Mouse (Mus musculus): ENCODE data around the gene Ssx2ip.

The Ssx2ip gene

GRCm38 (mm10) chr3:146434686-146435085 is 30.2 kb downstream of the Ssx2ip start:
- DNase-seq (ENCODE audit: extremely low read depth, low read depth, low spot score): no peak

GRCm38 (mm10) chr3:146435533-146435932 is 31.1 kb downstream of the Ssx2ip start:
- DNase-seq (ENCODE audit: extremely low read depth, low read depth, low spot score): no peak

GRCm38 (mm10) chr3:146436114-146436513 is 31.7 kb downstream of the Ssx2ip start:
- no peak for DNase-seq (ENCODE audit: extremely low read depth, low read depth, low spot score)

GRCm38 (mm10) chr3:146440011-146440410 is 35.6 kb downstream of the Ssx2ip start:
- DNase-seq (ENCODE audit: extremely low read depth, low read depth, low spot score): no peak

DNA sequence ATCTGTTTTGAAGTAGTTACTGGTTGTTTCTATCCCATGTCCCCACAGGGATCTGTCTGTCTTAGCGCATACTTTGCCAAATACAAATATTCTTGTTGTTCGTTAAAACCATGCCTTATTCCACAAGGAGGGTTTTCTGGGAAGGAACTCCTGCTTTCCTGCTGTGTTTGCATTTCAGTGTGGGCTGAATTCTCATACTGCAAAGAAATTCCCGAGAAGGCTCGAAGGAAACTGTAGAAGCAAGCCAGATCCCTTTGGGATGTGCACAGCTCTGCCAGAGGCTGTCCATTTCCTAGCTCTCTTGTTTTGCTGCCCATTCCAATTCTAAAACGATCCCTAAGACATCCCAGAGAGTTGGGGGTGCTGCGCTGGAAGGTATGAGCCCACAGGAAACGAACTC is 36.0 kb downstream of the Ssx2ip start:
- DNase-seq (ENCODE audit: extremely low read depth, low read depth, low spot score): no peak

DNA sequence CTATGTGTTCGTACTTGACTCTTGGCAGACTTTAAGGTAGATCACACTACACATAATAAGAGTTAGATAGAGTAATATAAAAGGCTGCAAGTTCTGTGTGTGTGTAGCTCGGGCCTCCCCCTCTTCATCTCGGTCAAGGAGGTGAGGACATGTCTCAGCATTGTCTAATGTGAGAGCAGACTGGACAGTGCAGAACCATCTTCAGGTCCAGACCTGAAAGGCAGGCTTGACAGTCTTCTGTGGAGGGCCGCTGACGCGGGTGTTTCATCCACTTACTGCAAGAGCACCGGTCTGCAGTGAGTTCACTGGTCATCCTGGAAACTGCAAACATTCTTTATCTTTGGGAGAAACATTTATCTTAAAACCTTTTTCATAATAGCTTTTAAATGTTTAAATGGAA is 38.0 kb downstream of the Ssx2ip start:
- DNase-seq (ENCODE audit: extremely low read depth, low read depth, low spot score): no peak

DNA sequence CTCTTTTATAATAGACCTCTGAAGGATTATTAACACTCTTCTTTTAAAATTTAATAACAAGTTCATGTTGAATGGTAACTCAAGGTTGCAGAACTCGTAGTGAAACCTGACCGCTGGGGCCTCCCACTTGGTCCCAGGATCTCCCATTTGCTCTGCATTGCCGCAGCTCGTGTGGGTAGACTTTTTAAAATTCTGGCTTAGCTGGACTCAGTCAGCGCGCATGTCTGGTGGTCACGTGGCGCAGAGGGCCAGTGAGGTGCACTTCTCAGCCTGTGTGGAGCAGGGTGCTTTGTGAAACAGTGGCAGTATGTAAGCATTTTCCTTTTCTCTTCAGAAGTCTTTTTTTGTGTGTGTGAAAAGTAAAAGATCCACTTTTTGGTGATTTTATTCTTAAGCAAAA is 38.5 kb downstream of the Ssx2ip start:
- DNase-seq (ENCODE audit: extremely low read depth, low read depth, low spot score): no peak

GRCm38 (mm10) chr3:146443380-146443779 is 38.9 kb downstream of the Ssx2ip start:
- no peak for DNase-seq (ENCODE audit: extremely low read depth, low read depth, low spot score)

DNA sequence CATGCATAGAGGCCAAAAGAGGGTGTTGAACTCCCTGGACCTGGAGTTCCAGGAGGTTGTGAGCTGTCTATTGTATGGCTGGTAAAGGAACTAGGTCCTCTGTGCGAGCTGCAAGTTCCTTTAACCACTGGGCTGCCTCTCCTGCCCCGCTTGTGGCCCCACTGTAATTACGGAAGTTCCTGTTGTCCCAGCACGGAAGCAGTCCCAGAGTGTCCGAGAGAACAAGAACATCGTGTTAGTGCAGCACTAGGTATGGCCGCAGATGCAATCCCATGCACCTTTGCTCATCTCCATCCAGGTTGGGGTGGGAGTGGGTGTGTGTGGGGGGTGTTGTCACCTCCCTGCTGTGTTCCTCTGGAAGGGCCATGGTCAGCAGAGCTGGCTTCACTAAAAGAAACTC is 40.4 kb downstream of the Ssx2ip start:
- DNase-seq (ENCODE audit: extremely low read depth, low read depth, low spot score): no peak

DNA sequence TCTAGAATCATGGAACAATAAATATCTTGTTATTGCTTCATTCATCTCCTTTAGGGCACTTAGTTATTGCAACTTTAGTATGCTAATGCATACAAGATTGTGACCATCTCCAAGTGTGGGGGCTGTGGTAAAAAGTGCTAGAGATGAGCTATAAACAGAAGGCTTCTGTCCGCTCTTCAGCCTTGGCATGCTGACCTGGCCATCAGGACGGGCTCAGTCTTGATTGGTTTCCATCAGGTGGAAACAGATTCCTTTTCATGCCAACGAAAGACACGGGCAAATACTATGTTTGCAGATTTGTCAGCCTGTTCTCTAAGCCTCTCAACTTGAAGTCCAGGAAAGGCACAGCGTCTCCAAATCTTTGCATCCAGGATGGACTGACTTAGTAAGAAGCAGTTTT is 42.7 kb downstream of the Ssx2ip start:
- DNase-seq (ENCODE audit: extremely low read depth, low read depth, low spot score): no peak

DNA sequence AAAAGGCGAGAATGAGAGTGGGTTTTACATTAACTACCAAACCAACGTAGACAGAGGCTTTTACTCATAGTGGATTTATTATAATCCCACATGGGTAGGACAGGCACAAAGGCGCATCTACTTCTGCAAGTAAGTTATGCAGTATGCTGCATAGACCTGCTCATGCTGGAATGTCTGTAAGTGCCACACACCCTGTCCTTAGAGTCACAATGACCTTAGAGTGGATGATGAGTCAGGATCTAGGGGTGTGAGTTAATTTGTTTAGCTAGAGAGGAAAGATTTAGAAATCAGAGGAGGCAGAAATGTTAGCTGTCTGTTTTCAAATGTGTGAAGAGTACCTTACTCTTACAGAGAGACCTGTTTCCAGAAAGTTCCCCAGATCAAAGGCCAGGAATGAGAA is 43.2 kb downstream of the Ssx2ip start:
- no peak for DNase-seq (ENCODE audit: extremely low read depth, low read depth, low spot score)

DNA sequence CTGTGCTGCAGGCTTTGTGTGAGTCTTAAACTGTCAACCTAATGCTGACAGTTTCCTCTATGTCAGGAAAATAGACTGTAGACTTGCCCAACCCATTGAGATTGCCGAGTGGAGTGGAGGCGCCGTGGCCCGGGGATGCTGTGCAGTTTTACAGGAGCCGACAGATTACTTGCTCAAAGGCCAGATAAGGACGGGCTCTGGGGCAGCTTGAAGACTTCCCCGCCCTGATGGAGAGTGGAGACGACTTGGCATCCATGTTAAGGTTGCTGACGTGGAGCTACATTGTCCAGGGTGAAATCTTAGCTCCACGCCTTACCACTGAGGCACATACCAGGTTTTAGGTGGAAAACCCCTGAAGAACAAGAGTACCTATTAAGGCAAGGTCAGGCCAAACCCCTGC is 43.9 kb downstream of the Ssx2ip start:
- no peak for DNase-seq (ENCODE audit: extremely low read depth, low read depth, low spot score)

DNA sequence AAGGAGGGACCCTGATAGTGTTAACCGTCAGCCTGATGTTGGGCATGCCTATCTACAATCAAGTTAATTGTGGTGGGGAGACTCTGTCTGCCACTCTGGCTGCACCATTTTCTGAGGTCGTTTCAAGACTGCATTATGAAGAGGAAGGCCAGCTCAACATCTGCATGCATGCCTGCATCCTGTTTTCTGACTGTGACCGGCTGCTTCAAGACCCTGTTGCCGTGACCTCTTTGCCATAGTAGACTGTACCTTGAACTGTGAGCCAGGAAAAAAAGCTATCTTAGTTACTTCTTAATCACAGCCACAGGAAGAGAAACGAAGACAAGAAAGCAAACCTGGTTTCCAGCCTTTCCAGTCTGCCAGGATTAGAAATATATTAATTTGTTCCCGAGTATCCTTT is 44.5 kb downstream of the Ssx2ip start:
- DNase-seq (ENCODE audit: extremely low read depth, low read depth, low spot score): no peak

DNA sequence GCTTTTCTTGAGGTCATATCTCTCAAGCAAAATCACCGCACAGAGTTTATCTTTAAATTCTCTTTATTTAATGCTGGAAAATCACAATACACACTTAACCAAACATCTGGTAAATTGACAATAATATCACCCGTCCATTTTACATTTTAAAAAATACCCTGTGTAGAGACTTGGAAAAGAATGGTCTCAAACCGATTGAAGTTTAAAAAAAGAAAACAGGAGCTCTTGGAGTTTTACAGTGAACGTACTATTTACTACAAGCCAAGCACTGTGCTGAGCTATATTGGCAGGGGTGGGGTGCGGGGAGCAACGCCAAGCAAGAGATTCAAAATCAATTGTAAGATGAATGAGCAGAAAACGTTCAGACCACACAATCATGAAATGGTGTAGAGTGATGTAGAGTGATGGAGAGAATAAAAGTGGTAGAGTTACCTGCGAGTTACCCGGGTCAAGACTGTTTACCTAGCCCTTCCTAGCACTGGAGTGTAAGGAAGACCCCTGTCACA is 45.4 kb downstream of the Ssx2ip start, which contains the start of gene Ctbs:
Gene Ctbs, plus strand, starts transcription at position 51 of the 506 bp plus-strand sequence.
- no peak for DNase-seq (ENCODE audit: extremely low read depth, low read depth, low spot score)

DNA sequence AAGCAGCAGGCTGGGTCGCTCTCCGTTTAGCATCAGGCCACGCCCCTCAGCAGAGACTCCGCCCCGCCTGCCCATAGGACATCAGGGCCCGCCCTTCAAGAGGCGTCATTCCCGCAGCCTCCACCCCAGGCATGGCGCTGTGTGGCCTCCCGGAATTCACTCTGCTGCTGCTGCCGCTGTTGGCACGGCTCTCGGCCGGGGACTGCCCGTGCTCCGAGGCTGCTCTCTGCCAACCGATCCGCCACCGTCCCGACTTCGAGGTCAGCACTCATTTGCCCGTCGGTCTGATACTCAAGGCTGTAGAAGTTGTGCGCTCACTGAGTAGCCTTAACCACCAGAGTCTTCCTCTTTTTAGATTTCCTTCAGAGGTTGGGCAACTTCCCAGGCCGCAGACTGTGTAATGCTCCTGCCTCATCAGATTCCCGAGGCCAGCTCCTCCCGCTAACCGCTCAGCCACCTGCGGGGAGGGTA is 46.0 kb downstream of the Ssx2ip start:
- DNase-seq (ENCODE audit: extremely low read depth, low read depth, low spot score): no peak

GRCm38 (mm10) chr3:146451375-146451774 is 46.9 kb downstream of the Ssx2ip start:
- no peak for DNase-seq (ENCODE audit: extremely low read depth, low read depth, low spot score)

- no peak for DNase-seq (ENCODE audit: extremely low read depth, low read depth, low spot score)
Measured at GRCm38 (mm10) chr3:146462939-146463338, 58.5 kb downstream of the Ssx2ip start.

DNA sequence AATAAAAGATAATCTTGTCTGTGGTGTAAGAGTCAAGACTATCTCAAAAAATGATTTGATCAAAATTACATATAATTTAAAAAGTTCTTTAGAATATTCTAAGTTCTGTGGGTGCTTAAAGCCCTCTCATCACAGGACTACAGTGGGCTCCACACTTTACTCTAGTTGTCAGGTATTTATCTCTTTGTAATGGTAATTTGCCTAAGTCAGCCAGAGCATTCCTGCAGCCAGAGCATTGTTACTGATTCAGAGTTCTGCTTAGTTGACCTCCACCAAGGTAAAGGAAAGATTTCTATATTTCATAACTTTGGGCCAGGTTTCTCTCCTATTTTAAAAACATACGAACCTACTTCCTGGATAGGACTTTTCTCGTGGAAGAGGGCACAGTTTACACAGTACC is 64.8 kb downstream of the Ssx2ip start:
- no peak for DNase-seq (ENCODE audit: extremely low read depth, low read depth, low spot score)

- DNase-seq (ENCODE audit: extremely low read depth, low read depth, low spot score): no peak
Measured at GRCm38 (mm10) chr3:146472657-146473056, 68.2 kb downstream of the Ssx2ip start.

DNA sequence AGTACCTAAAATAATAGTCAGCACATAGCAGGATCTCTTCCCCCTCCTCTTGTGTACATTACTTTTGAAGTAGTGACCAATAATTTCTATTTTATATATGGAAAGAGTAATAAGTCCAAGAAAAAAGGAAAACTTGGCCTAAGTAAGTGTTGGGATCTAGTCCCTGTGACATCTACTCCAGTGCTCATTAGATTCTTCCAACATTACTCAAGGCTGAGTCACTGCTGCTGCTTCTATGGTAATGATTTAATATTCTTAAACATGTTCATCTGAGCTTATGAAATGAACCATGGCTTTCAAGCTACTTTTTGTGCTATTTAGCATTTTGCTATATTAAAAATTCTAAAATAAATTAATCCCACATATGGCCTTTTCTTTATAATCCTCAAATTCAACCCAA is 69.3 kb downstream of the Ssx2ip start:
- DNase-seq (ENCODE audit: extremely low read depth, low read depth, low spot score): no peak

GRCm38 (mm10) chr3:146474428-146474827 is 70.0 kb downstream of the Ssx2ip start:
- DNase-seq (ENCODE audit: extremely low read depth, low read depth, low spot score): no peak

DNA sequence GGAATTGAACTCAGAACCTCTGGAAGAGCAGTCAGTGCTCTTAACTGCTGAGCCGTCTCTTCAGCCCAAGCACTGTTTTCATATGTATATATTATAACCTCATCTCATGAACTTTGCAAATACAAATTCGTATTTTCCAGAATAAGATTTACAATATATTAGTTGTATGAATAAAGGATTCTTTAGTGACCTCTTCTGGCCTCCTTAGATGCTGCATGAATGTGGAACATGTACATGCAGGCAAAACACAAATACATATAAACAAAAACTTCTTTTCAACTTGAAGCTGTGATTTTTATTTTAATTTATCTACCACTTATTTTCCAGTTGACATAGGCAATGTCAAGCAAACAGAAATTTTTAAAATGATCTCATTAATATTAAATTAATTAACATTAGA is 77.6 kb downstream of the Ssx2ip start:
- DNase-seq (ENCODE audit: extremely low read depth, low read depth, low spot score): no peak

DNA sequence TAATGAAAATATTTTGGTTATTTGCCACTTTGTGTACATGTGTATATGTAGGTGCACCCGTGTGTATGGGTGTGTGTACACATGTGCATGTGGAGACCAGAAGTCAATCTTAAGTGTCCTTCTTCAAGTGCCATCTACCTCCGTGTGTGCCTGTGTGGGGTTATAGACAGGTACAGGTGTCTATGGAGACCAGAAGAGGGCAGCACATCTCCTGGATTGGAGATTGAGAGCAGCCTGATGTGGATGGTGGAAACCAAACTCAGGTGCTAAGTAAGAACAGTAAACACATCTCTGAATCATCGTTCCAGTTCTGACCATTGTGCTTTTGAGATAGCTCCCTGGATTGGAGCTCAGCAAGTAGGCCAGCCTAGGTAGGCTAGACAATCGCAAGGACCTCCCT is 82.0 kb downstream of the Ssx2ip start:
- no peak for DNase-seq (ENCODE audit: extremely low read depth, low read depth, low spot score)
